In genomic region chr12:54509903-54510302, GRCm38 (mm10) we compare ENCODE assay signal across 12 mouse cellular contexts.
DNase-seq lines count a peak whose midpoint lies in the region; ATAC-seq and TF ChIP-seq lines count a peak whose summit lies in the region.
"Had no signal": no experiment of that assay in that cellular context is flagged by ENCODE, and none has a peak within 500 bp of the region (broad histone marks: within the 10 kb centered on the region; RNA-seq: fewer than 3 reads in every experiment).

No protein-coding gene starts in this region.

- H3K4me3 ChIP-seq in hindbrain, embryonic 11.5 days (ENCODE audit: low read depth, low read length) = no peak overlapping the region
- H3K4me3 ChIP-seq in hindbrain, embryonic 12.5 days = no peak overlapping the region
- no peak overlapping the region for H3K4me3 ChIP-seq in midbrain, postnatal 0 days (ENCODE audit: low read depth, low read length)
- no peak overlapping the region for H3K4me3 ChIP-seq in midbrain, embryonic 15.5 days
- no peak overlapping the region for H3K4me3 ChIP-seq in stomach, embryonic 16.5 days (replicated peaks; ENCODE audit: low read length)
- H3K4me3 ChIP-seq: heart, embryonic 10.5 days; midbrain, embryonic 12.5 days had no signal

- H3K9me3 ChIP-seq in hindbrain, embryonic 11.5 days (ENCODE audit: control insufficient read depth, low read length) = no peaks in the 10 kb centered on the region
- no peaks in the 10 kb centered on the region for H3K9me3 ChIP-seq in hindbrain, embryonic 12.5 days (replicated peaks)
- no peaks in the 10 kb centered on the region for H3K9me3 ChIP-seq in midbrain, postnatal 0 days (ENCODE audit: low read length)
- no peaks in the 10 kb centered on the region for H3K9me3 ChIP-seq in midbrain, embryonic 15.5 days
- H3K9me3 ChIP-seq in stomach, embryonic 16.5 days (replicated peaks; ENCODE audit: control insufficient read depth, low read length) = no peaks in the 10 kb centered on the region
- H3K9me3 ChIP-seq: heart, embryonic 10.5 days; midbrain, embryonic 12.5 days had no signal

- no peak overlapping the region for H3K27ac ChIP-seq in hindbrain, embryonic 11.5 days (ENCODE audit: low read depth, low read length)
- H3K27ac ChIP-seq in hindbrain, embryonic 12.5 days = no peak overlapping the region
- no peak overlapping the region for H3K27ac ChIP-seq in midbrain, postnatal 0 days (ENCODE audit: low read depth, low read length)
- H3K27ac ChIP-seq in midbrain, embryonic 15.5 days = no peak overlapping the region
- peak overlapping the region; percentile 87 for H3K27ac ChIP-seq in stomach, embryonic 16.5 days (ENCODE audit: low read length)
- H3K27ac ChIP-seq: heart, embryonic 10.5 days; liver, embryonic 14.5 days; midbrain, embryonic 12.5 days had no signal

- no peaks in the 10 kb centered on the region for H3K36me3 ChIP-seq in hindbrain, embryonic 11.5 days (ENCODE audit: control insufficient read depth, insufficient read depth, low read length)
- no peaks in the 10 kb centered on the region for H3K36me3 ChIP-seq in hindbrain, embryonic 12.5 days
- no peaks in the 10 kb centered on the region for H3K36me3 ChIP-seq in midbrain, postnatal 0 days (ENCODE audit: insufficient read depth, low read length)
- H3K36me3 ChIP-seq in midbrain, embryonic 15.5 days (replicated peaks) = no peaks in the 10 kb centered on the region
- H3K36me3 ChIP-seq in stomach, embryonic 16.5 days (ENCODE audit: control insufficient read depth, insufficient read depth, low read length) = no peaks in the 10 kb centered on the region
- H3K36me3 ChIP-seq: heart, embryonic 10.5 days; midbrain, embryonic 12.5 days had no signal

- H3K4me1 ChIP-seq in hindbrain, embryonic 11.5 days (replicated peaks; ENCODE audit: control insufficient read depth, insufficient read depth, low read length) = no peaks in the 10 kb centered on the region; the same call in 1 of the 2 replicates
- H3K4me1 ChIP-seq in hindbrain, embryonic 12.5 days = 0 out of 2 replicates have a peak, but pooled peaks cover 3% of the 10 kb centered on the region
- no peaks in the 10 kb centered on the region for H3K4me1 ChIP-seq in midbrain, postnatal 0 days (ENCODE audit: insufficient read depth, low read length)
- 0 out of 2 replicates have a peak, but pooled peaks cover 2% of the 10 kb centered on the region for H3K4me1 ChIP-seq in midbrain, embryonic 15.5 days
- H3K4me1 ChIP-seq in stomach, embryonic 16.5 days (ENCODE audit: control insufficient read depth, insufficient read depth, low read length) = peaks cover 8% of the 10 kb centered on the region
- H3K4me1 ChIP-seq: heart, embryonic 10.5 days had no signal

- no peak for ATAC-seq in hindbrain, embryonic 11.5 days (ENCODE audit: low FRiP score)
- ATAC-seq in hindbrain, embryonic 12.5 days (ENCODE audit: low FRiP score) = no peak
- ATAC-seq in midbrain, postnatal 0 days (ENCODE audit: low FRiP score) = no peak
- ATAC-seq in midbrain, embryonic 15.5 days (replicated peaks) = no peak
- peak; percentile 84 for ATAC-seq in granulocyte monocyte progenitor cell, adult 5-6 weeks (replicated peaks; ENCODE audit: poor library complexity, severe bottlenecking)
- ATAC-seq in stomach, embryonic 16.5 days (ENCODE audit: insufficient read depth, low FRiP score) = peak; percentile 48; the same call in 1 of the 2 replicates

- TF ChIP-seq CTCF in midbrain, postnatal 0 days (IDR thresholded peaks at IDR 0.05) = no peak

- 56% methylated on average over 6 of the region's 6 CpGs for WGBS in hindbrain, embryonic 11.5 days
- 52% methylated on average over 6 of the region's 6 CpGs for WGBS in hindbrain, embryonic 12.5 days
- 44% methylated on average over 6 of the region's 6 CpGs for WGBS in midbrain, postnatal 0 days
- 35% methylated on average over 6 of the region's 6 CpGs for WGBS in midbrain, embryonic 15.5 days
- WGBS in stomach, embryonic 16.5 days = 26% methylated on average over 6 of the region's 6 CpGs

- no peak overlapping the region for H3K4me2 ChIP-seq in hindbrain, embryonic 11.5 days (replicated peaks; ENCODE audit: low read depth, low read length)
- H3K4me2 ChIP-seq in hindbrain, embryonic 12.5 days (replicated peaks) = no peak overlapping the region
- H3K4me2 ChIP-seq in midbrain, postnatal 0 days (ENCODE audit: low read depth, low read length, poor library complexity, severe bottlenecking) = no peak overlapping the region
- no peak overlapping the region for H3K4me2 ChIP-seq in midbrain, embryonic 15.5 days
- no peak overlapping the region for H3K4me2 ChIP-seq in stomach, embryonic 16.5 days (ENCODE audit: low read depth, low read length)
- H3K4me2 ChIP-seq: midbrain, embryonic 12.5 days had no signal

- H3K9ac ChIP-seq in hindbrain, embryonic 11.5 days (ENCODE audit: low read depth, low read length) = no peak overlapping the region
- H3K9ac ChIP-seq in hindbrain, embryonic 12.5 days = no peak overlapping the region
- no peak overlapping the region for H3K9ac ChIP-seq in midbrain, postnatal 0 days (replicated peaks; ENCODE audit: low read length, poor library complexity, severe bottlenecking)
- no peak overlapping the region for H3K9ac ChIP-seq in midbrain, embryonic 15.5 days
- H3K9ac ChIP-seq in stomach, embryonic 16.5 days (ENCODE audit: low read length) = no peak overlapping the region
- H3K9ac ChIP-seq: liver, embryonic 14.5 days; midbrain, embryonic 12.5 days had no signal

- peak; percentile 11 for DNase-seq in hindbrain, embryonic 11.5 days (ENCODE audit: low spot score)
- peak; percentile 29 for DNase-seq in midbrain, postnatal 0 days (ENCODE audit: low spot score)
- no peak for DNase-seq in Muller cell, postnatal 12 days (ENCODE audit: inconsistent ontology term)
- DNase-seq: cerebellum, postnatal 36 days; right cerebral cortex, postnatal 4 days had no signal

- no peaks in the 10 kb centered on the region for H3K27me3 ChIP-seq in hindbrain, embryonic 11.5 days (ENCODE audit: control insufficient read depth, insufficient read depth, low read length)
- no peaks in the 10 kb centered on the region for H3K27me3 ChIP-seq in hindbrain, embryonic 12.5 days
- no peaks in the 10 kb centered on the region for H3K27me3 ChIP-seq in midbrain, postnatal 0 days (ENCODE audit: insufficient read depth, low read length)
- H3K27me3 ChIP-seq in midbrain, embryonic 15.5 days (replicated peaks) = no peaks in the 10 kb centered on the region
- H3K27me3 ChIP-seq in stomach, embryonic 16.5 days (ENCODE audit: control insufficient read depth, insufficient read depth, low read length) = no peaks in the 10 kb centered on the region

Comparison
In these comparisons a context has a peak if more than half of its experiments do, and no peak if none do; other contexts are left out.
1. ATAC-seq: peak in granulocyte monocyte progenitor cell, adult 5-6 weeks (single experiment) and stomach, embryonic 16.5 days (single experiment); none in hindbrain, embryonic 11.5 days (single experiment), hindbrain, embryonic 12.5 days (single experiment), midbrain, postnatal 0 days (single experiment) and midbrain, embryonic 15.5 days (single experiment).